Mouse (Mus musculus) thymus, adult 2 months (tissue): ENCODE measurements around the gene Ccdc34.

Experiments
- CTCF ChIP-seq: fragments of 200-500 bp; IDR thresholded peaks from 2 replicates; pipeline ENCODE4 v1.5.1; 2012; ENCODE audit warnings: mild to moderate bottlenecking, control low read depth, low read length, moderate library complexity, borderline replicate concordance; ENCODE audit not compliant: control insufficient read depth, poor library complexity, insufficient read depth; ENCODE audit errors: extremely low read depth
- POLR2A ChIP-seq: fragments of 200-500 bp; IDR thresholded peaks from 2 replicates; pipeline ENCODE4 v1.6.1; 2012; ENCODE audit warnings: mild to moderate bottlenecking, low read length, control low read depth, moderate library complexity; ENCODE audit not compliant: control insufficient read depth, poor library complexity, insufficient read depth; ENCODE audit errors: extremely low read depth

GRCm38 (mm10) chr2:109969926-109970532 is 47.6 kb upstream of the Ccdc34 start:
- no peak for TF ChIP-seq POLR2A
- TF ChIP-seq CTCF = no peak
